Mouse (Mus musculus) liver, adult 2 months (tissue): ENCODE measurements around the gene Rragd. TPM values are rescaled to one million over a fixed set of nuclear protein-coding genes. Genes with fewer than 3 reads are reported as not detected.
A peak's percentile ranks its signal among the peaks of the same experiment; 100 is the strongest.

Source experiments
- DNase-seq: peaks from one replicate; pipeline ENCODE4 v3.0.0-alpha.2; 2011; ENCODE audit warnings: low read depth, low spot score; ENCODE audit errors: extremely low read depth
- H3K27ac ChIP-seq: fragments of 200-500 bp; replicated peaks from 2 replicates; pipeline ENCODE4 v1.5.1; 2012; ENCODE audit warnings: low read depth, mild to moderate bottlenecking, control low read depth, inconsistent platforms, low read length; ENCODE audit not compliant: insufficient read depth
- H3K27me3 ChIP-seq: fragments of 200-500 bp; 2 replicates; pipeline ENCODE4 v1.6.1; 2012; ENCODE audit warnings: mild to moderate bottlenecking, moderate library complexity, low read length, inconsistent platforms; ENCODE audit not compliant: control insufficient read depth, insufficient read depth
- H3K36me3 ChIP-seq: fragments of 200-500 bp; 2 replicates; pipeline ENCODE4 v1.6.1; 2012; ENCODE audit warnings: low read length, inconsistent platforms; ENCODE audit not compliant: control insufficient read depth, insufficient read depth
- H3K4me1 ChIP-seq: fragments of 200-500 bp; 2 replicates; pipeline ENCODE4 v1.6.1; 2011; ENCODE audit warnings: low read length; ENCODE audit not compliant: control insufficient read depth, insufficient read depth
- H3K4me3 ChIP-seq: fragments of 200-500 bp; 2 replicates; pipeline ENCODE4 v1.5.1; 2011; ENCODE audit warnings: low read depth, mild to moderate bottlenecking, control low read depth, low read length, moderate library complexity; ENCODE audit not compliant: insufficient read depth
- H3K79me2 ChIP-seq: fragments of 200-500 bp; 2 replicates; pipeline ENCODE4 v1.6.1; 2012; ENCODE audit warnings: inconsistent platforms, mild to moderate bottlenecking, low read length, moderate library complexity; ENCODE audit not compliant: control insufficient read depth, insufficient read depth
- H3K9ac ChIP-seq: fragments of 200-500 bp; 2 replicates; pipeline ENCODE4 v1.6.1; 2012; ENCODE audit warnings: low read depth, mild to moderate bottlenecking, control low read depth, inconsistent platforms, low read length
- CTCF ChIP-seq: fragments of 200-500 bp; IDR thresholded peaks from 2 replicates; pipeline ENCODE4 v1.5.1; 2011; ENCODE audit warnings: low read depth, low read length, control low read depth
- POLR2A ChIP-seq: fragments of 200-500 bp; IDR thresholded peaks from 2 replicates; pipeline ENCODE4 v1.6.1; 2011; ENCODE audit warnings: low read length, control low read depth; ENCODE audit not compliant: insufficient read depth; ENCODE audit errors: extremely low read depth
- WGBS: fragments of 180-500 bp; shearing (Covaris S2); methylation state at CpG from one replicate; pipeline ENCODE4 v1.1.7; 2018; 5-methylcytosine and 5-hydroxymethylcytosine counted together
- polyA plus RNA-seq: library from polyadenylated mRNA; depleted of rRNA; stranded (reverse); fragments of >200 nt; gene quantifications from 2 replicates; pipeline ENCODE4 v1.2.3, GENCODE M21; 2012
- total RNA-seq: library from RNA; depleted of rRNA; stranded (reverse); fragments of >200 nt; gene quantifications from 2 replicates; pipeline ENCODE4 v1.2.3, GENCODE M21; 2014

The Rragd gene
- total and polyA plus RNA-seq, 2 experiments, result 0.59 to 1.5 TPM

DNA sequence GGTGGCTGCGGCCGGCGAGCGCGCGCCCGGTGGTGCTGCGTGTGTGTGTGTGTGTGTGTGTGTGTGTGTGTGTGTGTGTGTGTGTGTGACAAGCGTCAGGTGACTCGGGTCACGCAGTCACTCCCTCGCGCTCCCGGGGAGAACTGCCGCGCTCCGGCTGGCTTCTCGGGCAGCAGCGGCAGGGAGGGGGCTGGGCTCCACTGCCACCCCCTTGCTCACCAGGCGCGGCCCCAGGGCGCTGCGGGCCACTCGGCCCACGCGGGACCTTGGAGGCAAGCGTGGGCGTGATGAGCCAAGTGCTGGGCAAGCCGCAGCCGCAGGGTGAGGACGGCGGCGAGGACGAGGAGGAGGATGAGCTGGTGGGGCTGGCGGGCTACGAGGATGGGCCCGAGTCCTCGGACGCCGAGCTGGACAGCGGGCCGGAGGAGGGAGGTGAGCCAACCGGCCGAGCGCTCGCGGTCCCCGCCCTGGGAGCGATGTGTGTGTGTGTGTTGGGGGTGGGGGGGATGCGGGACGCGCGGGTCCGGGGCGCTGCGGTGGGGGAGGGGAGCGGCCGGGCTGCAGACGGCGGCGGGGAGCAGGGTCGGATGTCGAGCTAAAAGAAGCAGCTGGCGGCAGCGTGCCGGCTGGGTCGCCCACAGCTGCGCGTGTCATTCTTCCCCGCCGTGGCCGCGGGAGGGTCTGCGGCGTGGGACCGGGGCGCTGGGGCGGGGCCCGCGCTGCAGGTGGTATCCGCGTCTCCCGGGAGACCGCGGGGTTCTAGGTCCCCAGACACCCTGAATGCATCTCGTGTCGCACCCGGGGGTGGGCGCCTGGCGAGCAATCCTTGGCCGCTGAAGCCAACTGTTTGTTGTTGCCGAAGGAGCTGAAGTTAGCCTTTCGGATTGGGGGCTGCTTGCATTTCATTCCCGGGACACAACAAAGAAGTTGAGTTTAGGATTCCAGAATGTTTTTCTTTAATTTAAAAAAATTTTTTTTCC lies 629 bp downstream of the Rragd start:
- no peaks in the 10 kb centered on the region for H3K79me2 ChIP-seq
- under 1% methylated on average over 71 of the region's 94 CpGs for WGBS
- peak; percentile 14 for DNase-seq
- H3K4me1 ChIP-seq, result 0 out of 2 replicates have a peak, but pooled peaks cover 2% of the 10 kb centered on the region
- H3K4me3 ChIP-seq, result peak overlapping the region; percentile 73
- H3K27me3 ChIP-seq, result peaks cover 7% of the 10 kb centered on the region
- TF ChIP-seq POLR2A, result no peak
- no peak for TF ChIP-seq CTCF
- H3K9ac ChIP-seq, result peak overlapping the region; percentile 69
- no peak overlapping the region for H3K27ac ChIP-seq
- no peaks in the 10 kb centered on the region for H3K36me3 ChIP-seq

DNA sequence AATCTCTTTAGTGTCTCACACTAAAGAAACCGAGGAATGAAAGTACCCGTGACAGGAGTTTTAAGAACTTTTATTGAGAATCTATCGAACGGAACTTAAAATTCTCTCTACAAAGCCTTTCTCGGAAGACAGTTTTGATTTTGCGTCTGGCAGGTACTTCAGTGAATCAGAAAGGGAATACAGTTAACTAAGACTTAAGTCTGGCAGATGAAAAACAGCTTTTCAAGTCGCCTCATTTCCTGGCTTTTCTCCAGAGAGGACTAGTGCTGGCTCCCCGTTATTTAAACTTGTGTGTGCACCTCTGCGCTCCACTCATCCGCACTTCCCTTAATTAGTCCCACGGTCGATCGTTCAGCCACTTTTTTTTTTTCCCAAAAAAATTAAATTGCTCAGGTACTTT lies 1.4 kb downstream of the Rragd start:
- Histone ChIP-seq H3K27ac (no peak overlapping the region), H3K4me1 (0 out of 2 replicates have a peak, but pooled peaks cover 2% of the 10 kb centered on the region), H3K79me2 (no peaks in the 10 kb centered on the region), H3K4me3 (peak overlapping the region; percentile 28; the same call in 1 of the 2 replicates), H3K27me3 (peaks cover 7% of the 10 kb centered on the region), H3K9ac (no peak overlapping the region), H3K36me3 (no peaks in the 10 kb centered on the region)
- peak; percentile 12 for DNase-seq
- TF ChIP-seq CTCF, result no peak
- TF ChIP-seq POLR2A, result no peak
- 9% methylated on average over 13 of the region's 13 CpGs for WGBS

DNA sequence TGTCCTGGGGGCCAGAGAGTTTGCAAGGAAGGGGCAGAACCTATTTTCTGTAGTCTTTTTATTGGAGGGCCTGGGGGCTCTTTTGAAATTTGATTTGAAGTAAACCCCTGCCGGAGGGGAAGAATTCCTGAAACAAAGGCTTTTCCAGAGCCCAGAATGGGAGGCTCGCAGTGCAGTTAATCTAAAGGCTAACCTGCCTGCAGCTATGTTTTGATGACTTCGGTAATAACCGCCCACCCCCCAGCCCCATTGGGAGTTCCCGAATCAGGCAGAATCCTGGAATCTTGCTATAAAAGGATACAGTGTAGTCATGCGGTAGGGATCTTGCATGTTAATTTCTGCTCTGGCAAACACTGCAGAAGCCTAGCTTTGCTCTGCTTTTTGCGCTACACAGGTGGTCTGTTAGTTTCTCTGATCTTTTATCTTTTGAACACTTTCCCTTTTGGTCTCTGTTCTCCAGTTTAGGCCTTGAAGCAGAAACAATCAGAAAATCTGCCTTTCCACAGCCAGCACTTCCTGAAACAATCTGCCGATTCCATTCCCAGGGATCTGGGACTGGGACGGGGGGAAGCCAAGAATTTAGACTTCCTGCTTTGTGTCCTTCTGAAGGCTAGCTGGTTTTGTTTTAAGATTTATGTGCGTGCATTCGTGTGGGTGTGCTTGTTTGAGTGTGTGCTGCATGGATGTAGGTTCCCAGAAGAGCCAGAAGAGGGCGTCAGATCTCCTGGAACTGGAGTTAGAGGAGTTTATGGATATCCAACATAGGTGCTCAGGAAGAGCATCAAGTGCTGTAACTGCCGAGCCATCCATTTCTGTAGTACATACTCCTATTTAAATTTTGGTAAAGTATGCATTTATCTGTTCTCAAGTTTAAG lies 2.2 kb downstream of the Rragd start:
- DNase-seq, result peak; percentile 2
- Histone ChIP-seq H3K36me3 (no peaks in the 10 kb centered on the region), H3K27me3 (peaks cover 7% of the 10 kb centered on the region), H3K4me3 (no peak overlapping the region), H3K9ac (no peak overlapping the region), H3K4me1 (0 out of 2 replicates have a peak, but pooled peaks cover 2% of the 10 kb centered on the region), H3K79me2 (no peaks in the 10 kb centered on the region), H3K27ac (no peak overlapping the region)
- TF ChIP-seq POLR2A (no peak), CTCF (no peak)
- WGBS, result 62% methylated on average over 13 of the region's 13 CpGs

DNA sequence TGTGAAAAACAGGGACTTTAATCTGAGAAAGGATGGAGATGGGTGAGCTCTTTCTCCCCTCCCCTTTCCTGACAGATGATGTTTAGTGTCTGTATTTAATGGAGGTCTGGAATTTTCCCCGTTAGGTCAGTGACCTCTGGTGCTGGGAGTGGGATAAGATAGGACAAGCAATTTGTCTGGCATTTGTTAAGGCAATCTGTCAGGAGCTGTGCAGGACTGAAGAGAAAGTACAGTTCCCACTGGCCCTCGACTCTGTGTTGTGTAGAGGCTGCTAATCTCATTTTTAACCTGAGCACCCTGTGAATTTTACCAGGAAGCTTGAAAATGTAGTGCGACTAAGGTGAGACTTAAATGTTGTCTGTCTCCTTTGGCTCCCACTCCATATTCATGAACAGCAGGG lies 2.8 kb downstream of the Rragd start:
- 40% methylated on average over 3 of the region's 3 CpGs for WGBS
- H3K27ac ChIP-seq, result no peak overlapping the region
- H3K4me1 ChIP-seq, result 0 out of 2 replicates have a peak, but pooled peaks cover 2% of the 10 kb centered on the region
- H3K27me3 ChIP-seq, result peaks cover 7% of the 10 kb centered on the region
- H3K79me2 ChIP-seq, result no peaks in the 10 kb centered on the region
- no peaks in the 10 kb centered on the region for H3K36me3 ChIP-seq
- no peak for TF ChIP-seq POLR2A
- no peak for TF ChIP-seq CTCF
- no peak overlapping the region for H3K9ac ChIP-seq
- no peak overlapping the region for H3K4me3 ChIP-seq
- peak; percentile 38 for DNase-seq

DNA sequence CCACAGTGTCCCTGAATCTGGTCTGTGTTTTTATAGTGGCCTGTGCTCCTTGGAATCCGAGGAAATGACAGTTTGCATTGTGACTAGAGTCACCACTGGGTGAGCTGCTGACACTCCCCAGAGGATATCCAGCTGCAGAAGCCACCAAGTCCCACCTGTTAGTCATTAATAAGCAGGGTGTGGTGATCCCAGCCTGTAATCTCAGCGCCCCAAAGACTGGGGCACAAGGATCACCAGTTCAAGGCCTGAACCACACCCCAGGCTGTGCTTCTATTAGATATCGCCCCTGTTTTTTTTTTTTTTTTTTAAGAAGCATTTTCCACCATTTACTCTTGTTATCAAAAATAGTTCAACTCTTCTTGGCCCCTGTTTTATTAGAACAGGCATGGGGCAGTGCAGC lies 4.2 kb downstream of the Rragd start:
- DNase-seq, result no peak
- Histone ChIP-seq H3K9ac (no peak overlapping the region), H3K27ac (no peak overlapping the region), H3K79me2 (no peaks in the 10 kb centered on the region), H3K4me1 (0 out of 2 replicates have a peak, but pooled peaks cover 2% of the 10 kb centered on the region), H3K36me3 (no peaks in the 10 kb centered on the region), H3K27me3 (peaks cover 7% of the 10 kb centered on the region; the same call in 1 of the 2 replicates), H3K4me3 (no peak overlapping the region)
- WGBS, result 76% methylated on average over 3 of the region's 3 CpGs
- no peak for TF ChIP-seq CTCF
- TF ChIP-seq POLR2A, result no peak
